Mouse (Mus musculus): ENCODE measurements around the gene Rln1. TPM values are rescaled to one million over a fixed set of nuclear protein-coding genes. Genes with fewer than 3 reads are reported as not detected.

Rln1 gene
- total and polyA plus RNA-seq, 3 experiments, result not detected

DNA sequence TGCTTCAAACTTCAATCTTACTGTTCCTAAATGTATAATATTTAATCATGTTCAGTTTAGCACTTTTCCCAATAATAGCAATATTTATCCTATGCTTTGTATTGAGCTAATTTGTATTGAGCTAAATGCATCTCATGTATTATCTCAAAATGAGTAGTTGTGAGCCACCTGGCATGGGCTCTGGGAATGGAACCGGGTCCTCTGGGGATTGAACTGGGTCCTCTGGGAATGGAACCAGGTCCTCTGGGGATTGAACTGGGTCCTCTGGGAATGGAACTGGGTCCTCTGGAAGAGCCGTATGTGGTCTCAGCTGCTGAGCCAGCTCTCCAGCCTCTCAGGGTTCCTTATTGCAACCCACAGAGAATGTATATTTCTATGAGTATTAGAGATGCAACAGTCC is 32.4 kb downstream of the Rln1 start:
- no peaks in the 10 kb centered on the region for H3K27me3 ChIP-seq (replicated peaks)
- H3K4me2 ChIP-seq (ENCODE audit: insufficient read depth, low read depth, poor library complexity, severe bottlenecking), result no peak overlapping the region
- TF ChIP-seq KAT2A (IDR thresholded peaks at IDR 0.05; ENCODE audit: insufficient replicate concordance, low read length) (peak; percentile 76; the same call in 1 of the 2 replicates), MYC (IDR thresholded peaks at IDR 0.05; ENCODE audit: low read depth, low read length) (no peak), EP300 (IDR thresholded peaks at IDR 0.05; ENCODE audit: low read length) (peak; percentile 68)
- dilution Hi-C loops (cut with MboI; ENCODE audit: extremely low pct_ligation_motif_present, extremely low pct_unique_long_range_greater_than_20kb, low sequenced_read_pairs), result no loop called here
- H3K27ac ChIP-seq (ENCODE audit: insufficient read depth, low read depth), result no peak overlapping the region
- no peak overlapping the region for H3K4me3 ChIP-seq (replicated peaks in 1 of 3; ENCODE audit: low read depth in 2 of 3, low read length in 2 of 3, poor library complexity in 1 of 3)
- H3K4me1 ChIP-seq (ENCODE audit: control insufficient read depth in 1 of 2, insufficient read depth in 2 of 2), result peaks cover 0 to 14% of the 10 kb centered on the region in 2 experiments; a peak in 1 of 4 replicates
- no peak overlapping the region for H3K9ac ChIP-seq (ENCODE audit: insufficient read depth, low read depth)
- in situ Hi-C loops (cut with MboI; ENCODE audit: low pct_ligation_motif_present, low pct_unique_long_range_greater_than_20kb, low sequenced_read_pairs), result no loop called here
- DNase-seq (ENCODE audit: extremely low read depth), result no peak
- no peaks in the 10 kb centered on the region for H3K79me2 ChIP-seq (replicated peaks; ENCODE audit: control insufficient read depth, extremely low read depth, insufficient read depth, poor library complexity, severe bottlenecking)
- peaks cover 9 to 32% of the 10 kb centered on the region in 2 experiments for H3K36me3 ChIP-seq (replicated peaks in 1 of 2; ENCODE audit: control insufficient read depth in 1 of 2, insufficient read depth in 1 of 2, low read length in 1 of 2)
- no peaks in the 10 kb centered on the region for H3K9me3 ChIP-seq (replicated peaks; ENCODE audit: low read length)

DNA sequence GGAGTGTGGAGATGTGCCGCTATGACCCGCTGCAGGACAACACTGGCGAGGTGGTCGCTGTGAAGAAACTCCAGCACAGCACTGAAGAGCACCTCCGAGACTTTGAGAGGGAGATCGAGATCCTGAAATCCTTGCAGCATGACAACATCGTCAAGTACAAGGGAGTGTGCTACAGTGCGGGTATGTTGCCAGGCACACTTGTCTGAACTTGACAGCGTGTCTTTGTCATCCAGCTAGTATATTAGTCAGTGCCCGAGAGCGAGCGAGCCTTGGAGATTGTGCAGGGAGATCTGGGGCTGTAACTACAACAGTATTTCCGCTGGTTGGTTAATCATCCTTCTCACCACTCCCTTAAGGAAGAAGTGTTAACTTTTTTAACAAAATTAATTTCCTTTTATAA is 33.6 kb downstream of the Rln1 start:
- H3K27ac ChIP-seq (ENCODE audit: insufficient read depth, low read depth), result no peak overlapping the region
- H3K4me2 ChIP-seq (ENCODE audit: insufficient read depth, low read depth, poor library complexity, severe bottlenecking), result no peak overlapping the region
- in situ Hi-C loops (cut with MboI; ENCODE audit: low pct_ligation_motif_present, low pct_unique_long_range_greater_than_20kb, low sequenced_read_pairs) (no loop called here), dilution Hi-C loops (cut with MboI; ENCODE audit: extremely low pct_ligation_motif_present, extremely low pct_unique_long_range_greater_than_20kb, low sequenced_read_pairs) (no loop called here)
- no peaks in the 10 kb centered on the region for H3K79me2 ChIP-seq (replicated peaks; ENCODE audit: control insufficient read depth, extremely low read depth, insufficient read depth, poor library complexity, severe bottlenecking)
- peaks cover 10 to 36% of the 10 kb centered on the region in 2 experiments for H3K36me3 ChIP-seq (replicated peaks in 1 of 2; ENCODE audit: control insufficient read depth in 1 of 2, insufficient read depth in 1 of 2, low read length in 1 of 2)
- TF ChIP-seq RCOR1 (conservative IDR thresholded peaks at IDR 0.05; ENCODE audit: low read depth, low read length) (no peak), UBTF (IDR thresholded peaks at IDR 0.05; ENCODE audit: low read depth, low read length) (no peak), IRF4 (IDR thresholded peaks at IDR 0.05; ENCODE audit: low read depth, low read length) (no peak), USF1 (IDR thresholded peaks at IDR 0.05; ENCODE audit: low read depth, low read length) (no peak), MAFK (IDR thresholded peaks at IDR 0.05; ENCODE audit: insufficient replicate concordance, low read length) (no peak), USF2 (conservative IDR thresholded peaks at IDR 0.05; ENCODE audit: low read depth, low read length) (no peak), SMC3 (IDR thresholded peaks at IDR 0.05; ENCODE audit: low read depth, low read length) (no peak), NRF1 (IDR thresholded peaks at IDR 0.05; ENCODE audit: low read depth, low read length) (no peak), NELFE (IDR thresholded peaks at IDR 0.05; ENCODE audit: low read depth, low read length) (no peak), CTCF (conservative IDR thresholded peaks at IDR 0.05 in 1 of 2, IDR thresholded peaks at IDR 0.05 in 1 of 2; ENCODE audit: low read depth in 2 of 2, low read length in 2 of 2) (no peak), CHD2 (IDR thresholded peaks at IDR 0.05; ENCODE audit: low read length) (no peak)
- H3K9me3 ChIP-seq (replicated peaks; ENCODE audit: low read length), result no peaks in the 10 kb centered on the region
- no peak overlapping the region for H3K4me3 ChIP-seq (replicated peaks in 1 of 3; ENCODE audit: low read depth in 2 of 3, low read length in 2 of 3, poor library complexity in 1 of 3)
- no peak for DNase-seq (ENCODE audit: extremely low read depth)
- peaks cover 0 to 14% of the 10 kb centered on the region in 2 experiments; a peak in 1 of 4 replicates for H3K4me1 ChIP-seq (ENCODE audit: control insufficient read depth in 1 of 2, insufficient read depth in 2 of 2)
- no peak overlapping the region for H3K9ac ChIP-seq (ENCODE audit: insufficient read depth, low read depth)
- no peaks in the 10 kb centered on the region for H3K27me3 ChIP-seq (replicated peaks)

DNA sequence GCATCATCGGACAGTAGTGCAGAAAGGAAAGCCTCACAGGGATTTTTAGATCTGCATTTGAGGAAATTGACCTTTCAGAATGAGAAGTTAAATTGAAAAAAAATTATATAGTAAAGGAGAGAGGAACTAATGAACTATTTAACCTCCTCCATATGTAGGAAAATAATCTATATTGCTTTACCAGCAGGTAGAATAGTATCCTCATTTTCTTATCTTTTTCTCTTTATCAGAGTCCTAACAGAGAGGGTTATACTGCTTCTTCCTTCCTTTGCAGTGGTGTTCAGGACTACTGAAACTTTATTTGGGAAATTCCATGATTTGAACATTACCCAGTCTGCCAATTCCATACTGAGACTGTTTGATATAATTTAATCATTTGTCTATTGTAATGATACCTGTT is 37.1 kb downstream of the Rln1 start:
- H3K4me2 ChIP-seq (ENCODE audit: insufficient read depth, low read depth, poor library complexity, severe bottlenecking), result no peak overlapping the region
- H3K27ac ChIP-seq (ENCODE audit: insufficient read depth, low read depth), result no peak overlapping the region
- H3K27me3 ChIP-seq (replicated peaks), result no peaks in the 10 kb centered on the region
- in situ Hi-C loops (cut with MboI; ENCODE audit: low pct_ligation_motif_present, low pct_unique_long_range_greater_than_20kb, low sequenced_read_pairs) (no loop called here), dilution Hi-C loops (cut with MboI; ENCODE audit: extremely low pct_ligation_motif_present, extremely low pct_unique_long_range_greater_than_20kb, low sequenced_read_pairs) (no loop called here)
- H3K4me3 ChIP-seq (replicated peaks in 1 of 3; ENCODE audit: low read depth in 2 of 3, low read length in 2 of 3, poor library complexity in 1 of 3), result no peak overlapping the region
- H3K79me2 ChIP-seq (replicated peaks; ENCODE audit: control insufficient read depth, extremely low read depth, insufficient read depth, poor library complexity, severe bottlenecking), result no peaks in the 10 kb centered on the region
- H3K4me1 ChIP-seq (ENCODE audit: control insufficient read depth in 1 of 2, insufficient read depth in 2 of 2), result peaks cover 0 to 12% of the 10 kb centered on the region in 2 experiments; a peak in 1 of 4 replicates
- DNase-seq (ENCODE audit: extremely low read depth), result no peak
- H3K9ac ChIP-seq (ENCODE audit: insufficient read depth, low read depth), result no peak overlapping the region
- TF ChIP-seq USF2 (conservative IDR thresholded peaks at IDR 0.05; ENCODE audit: low read depth, low read length) (no peak), ZKSCAN1 (IDR thresholded peaks at IDR 0.05; ENCODE audit: borderline replicate concordance, low read depth, low read length) (no peak), RAD21 (IDR thresholded peaks at IDR 0.05; ENCODE audit: low read depth, low read length) (no peak), GABPA (IDR thresholded peaks at IDR 0.05; ENCODE audit: insufficient replicate concordance, low read depth, low read length) (no peak), JUN (IDR thresholded peaks at IDR 0.05; ENCODE audit: insufficient read depth, low read depth, low read length) (no peak), RCOR1 (conservative IDR thresholded peaks at IDR 0.05; ENCODE audit: low read depth, low read length) (no peak), CHD1 (IDR thresholded peaks at IDR 0.05; ENCODE audit: low read depth, low read length) (no peak), ELF1 (IDR thresholded peaks at IDR 0.05; ENCODE audit: low read depth, low read length) (no peak), SIN3A (IDR thresholded peaks at IDR 0.05; ENCODE audit: low read length) (no peak), ETS1 (conservative IDR thresholded peaks at IDR 0.05; ENCODE audit: low read depth, low read length) (no peak)
- H3K9me3 ChIP-seq (replicated peaks; ENCODE audit: low read length), result no peaks in the 10 kb centered on the region
- H3K36me3 ChIP-seq (replicated peaks in 1 of 2; ENCODE audit: control insufficient read depth in 1 of 2, insufficient read depth in 1 of 2, low read length in 1 of 2), result peaks cover 15 to 35% of the 10 kb centered on the region in 2 experiments
